Mouse (Mus musculus): ENCODE data around the gene B3gnt3. TPM values are rescaled to one million over a fixed set of nuclear protein-coding genes. Genes with fewer than 3 reads are reported as not detected.
A peak's percentile ranks its signal among the peaks of the same experiment; 100 is the strongest.

Gene B3gnt3
- polyA plus RNA-seq, 1 experiment from 2014 or later = 0.51 TPM

DNA sequence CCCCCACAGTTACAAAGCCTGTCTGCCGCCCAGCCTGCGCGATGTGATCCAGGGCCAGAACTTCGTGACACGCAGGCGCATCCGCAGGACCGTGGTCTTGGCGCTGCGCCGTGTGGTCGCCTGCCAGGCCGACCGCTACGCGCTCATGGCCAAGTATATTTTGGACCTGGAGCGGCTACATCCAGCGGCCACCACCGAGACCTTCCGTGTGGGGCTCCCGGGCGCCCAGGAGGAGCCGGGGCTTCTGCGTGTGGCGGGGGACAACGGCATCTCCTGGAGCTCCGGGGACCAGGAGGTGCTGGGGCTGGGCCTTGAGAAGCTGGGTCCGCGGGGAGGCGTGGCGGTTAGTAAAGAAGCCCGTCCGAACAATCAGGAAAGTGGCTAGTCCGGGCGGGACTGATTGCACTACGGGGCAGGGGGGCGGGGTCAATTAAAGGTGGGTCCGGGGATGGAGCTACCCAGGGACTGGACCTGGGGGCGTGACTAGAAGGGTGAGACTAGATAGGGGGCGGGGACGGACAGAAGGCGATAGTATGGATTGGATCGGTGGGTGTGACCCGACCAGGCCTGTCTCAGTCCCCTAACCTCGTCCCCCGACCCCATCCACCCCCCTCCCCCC, 21.9 kb downstream of the B3gnt3 start:
- Histone ChIP-seq H3K9ac (ENCODE audit: low read length) (no peak overlapping the region), H3K27me3 (ENCODE audit: control insufficient read depth, insufficient read depth, low read length) (peaks cover 88% of the 10 kb centered on the region), H3K4me1 (replicated peaks; ENCODE audit: control insufficient read depth, insufficient read depth, low read length) (peaks cover 4% of the 10 kb centered on the region; the same call in 1 of the 2 replicates), H3K36me3 (ENCODE audit: control insufficient read depth, insufficient read depth, low read length) (no peaks in the 10 kb centered on the region), H3K9me3 (ENCODE audit: control insufficient read depth, low read length) (no peaks in the 10 kb centered on the region), H3K4me3 (ENCODE audit: low read depth, low read length) (0 out of 2 replicates have a peak overlapping the region, but pooled peaks have one; percentile 2), H3K27ac (ENCODE audit: low read depth, low read length) (no peak overlapping the region), H3K4me2 (ENCODE audit: low read depth, low read length, severe bottlenecking) (peak overlapping the region; percentile 31)
- WGBS = under 1% methylated on average over 46 of the region's 46 CpGs
- DNase-seq (ENCODE audit: low spot score) (no peak), ATAC-seq (replicated peaks; ENCODE audit: low FRiP score) (no peak)

DNA sequence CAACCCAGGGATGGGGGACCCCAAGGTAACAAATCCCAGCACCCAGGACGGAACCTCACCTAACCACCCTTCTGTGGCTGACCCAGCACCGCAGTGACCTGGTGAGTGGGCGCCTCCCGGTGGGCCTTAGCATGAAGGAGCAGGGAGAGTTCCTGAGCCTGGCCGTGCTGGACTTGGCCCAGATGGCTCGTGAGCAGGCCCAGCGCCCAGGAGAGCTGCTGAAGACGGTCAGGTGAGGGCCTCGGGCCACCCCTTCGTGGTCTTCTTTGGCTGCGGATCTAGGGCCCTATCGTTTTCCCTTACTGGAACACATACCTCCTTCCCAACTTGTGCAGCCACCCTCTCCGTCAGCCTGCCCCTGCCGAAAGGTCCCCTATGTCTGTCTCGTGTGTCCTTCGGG, 22.5 kb downstream of the B3gnt3 start:
- peaks cover 83% of the 10 kb centered on the region for H3K27me3 ChIP-seq (ENCODE audit: control insufficient read depth, insufficient read depth, low read length)
- peaks cover 4% of the 10 kb centered on the region; the same call in 1 of the 2 replicates for H3K4me1 ChIP-seq (replicated peaks; ENCODE audit: control insufficient read depth, insufficient read depth, low read length)
- H3K36me3 ChIP-seq (ENCODE audit: control insufficient read depth, insufficient read depth, low read length) = no peaks in the 10 kb centered on the region
- H3K9me3 ChIP-seq (ENCODE audit: control insufficient read depth, low read length) = no peaks in the 10 kb centered on the region
- 9% methylated on average over 16 of the region's 16 CpGs for WGBS
- no peak overlapping the region for H3K4me3 ChIP-seq (ENCODE audit: low read depth, low read length)
- ATAC-seq (replicated peaks; ENCODE audit: low FRiP score) (no peak), DNase-seq (ENCODE audit: low spot score) (no peak)
- H3K27ac ChIP-seq (ENCODE audit: low read depth, low read length) = no peak overlapping the region
- peak overlapping the region; percentile 31; the same call in 1 of the 2 replicates for H3K4me2 ChIP-seq (ENCODE audit: low read depth, low read length, severe bottlenecking)
- H3K9ac ChIP-seq (ENCODE audit: low read length) = no peak overlapping the region

DNA sequence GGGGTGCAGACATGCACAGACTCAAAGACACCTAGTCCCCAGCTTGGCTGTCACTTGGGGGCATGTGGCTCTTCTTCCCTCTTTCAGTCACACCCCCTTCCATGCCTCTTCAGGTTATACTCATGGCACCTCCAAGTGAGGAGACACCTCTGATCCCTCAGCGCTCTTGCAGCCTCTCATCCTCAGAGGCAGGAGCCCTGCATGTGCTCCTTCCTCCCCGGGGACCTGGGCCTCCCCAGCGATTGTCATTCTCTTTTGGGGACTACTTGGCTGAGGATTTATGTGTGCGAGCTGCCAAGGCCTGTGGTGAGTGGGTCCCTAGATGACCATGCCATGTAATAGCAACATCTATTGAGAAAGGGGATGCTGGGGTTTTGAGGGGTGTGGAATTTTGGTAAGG, 23.4 kb downstream of the B3gnt3 start:
- H3K4me3 ChIP-seq (ENCODE audit: low read depth, low read length) = no peak overlapping the region

DNA sequence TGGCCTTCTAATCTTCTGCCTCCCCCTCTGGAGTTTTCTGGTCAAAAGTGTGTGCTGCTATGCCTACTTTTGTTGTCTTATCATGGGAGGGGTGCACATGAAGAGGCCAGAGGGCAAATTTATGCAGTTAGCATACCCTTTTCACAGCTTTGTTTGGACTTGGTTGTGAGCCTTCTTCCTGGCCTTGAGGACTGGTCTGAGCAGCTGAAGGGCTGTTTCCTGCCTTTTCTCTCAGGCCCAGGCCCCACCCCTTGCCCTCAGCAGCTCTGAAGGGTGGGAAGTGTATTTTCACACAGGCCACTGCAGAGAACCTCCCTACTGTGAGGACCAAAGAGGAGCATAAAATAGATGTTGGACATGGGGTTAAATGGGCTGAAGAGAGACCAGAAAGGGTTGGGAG, 24.0 kb downstream of the B3gnt3 start:
- Histone ChIP-seq H3K4me3 (ENCODE audit: low read depth, low read length) (no peak overlapping the region), H3K27me3 (ENCODE audit: control insufficient read depth, insufficient read depth, low read length) (peaks cover 67% of the 10 kb centered on the region)
- no peak for ATAC-seq (replicated peaks; ENCODE audit: low FRiP score)

More for the DNA sequence above, 23.4 kb downstream of the B3gnt3 start:
- Histone ChIP-seq H3K36me3 (ENCODE audit: control insufficient read depth, insufficient read depth, low read length) (no peaks in the 10 kb centered on the region), H3K4me1 (replicated peaks; ENCODE audit: control insufficient read depth, insufficient read depth, low read length) (peaks cover 4% of the 10 kb centered on the region; the same call in 1 of the 2 replicates), H3K9me3 (ENCODE audit: control insufficient read depth, low read length) (no peaks in the 10 kb centered on the region), H3K27me3 (ENCODE audit: control insufficient read depth, insufficient read depth, low read length) (peaks cover 74% of the 10 kb centered on the region), H3K4me2 (ENCODE audit: low read depth, low read length, severe bottlenecking) (no peak overlapping the region), H3K9ac (ENCODE audit: low read length) (no peak overlapping the region), H3K27ac (ENCODE audit: low read depth, low read length) (no peak overlapping the region)
- ATAC-seq (replicated peaks; ENCODE audit: low FRiP score) (no peak), DNase-seq (ENCODE audit: low spot score) (no peak)
- 51% methylated on average over 4 of the region's 4 CpGs for WGBS

DNA sequence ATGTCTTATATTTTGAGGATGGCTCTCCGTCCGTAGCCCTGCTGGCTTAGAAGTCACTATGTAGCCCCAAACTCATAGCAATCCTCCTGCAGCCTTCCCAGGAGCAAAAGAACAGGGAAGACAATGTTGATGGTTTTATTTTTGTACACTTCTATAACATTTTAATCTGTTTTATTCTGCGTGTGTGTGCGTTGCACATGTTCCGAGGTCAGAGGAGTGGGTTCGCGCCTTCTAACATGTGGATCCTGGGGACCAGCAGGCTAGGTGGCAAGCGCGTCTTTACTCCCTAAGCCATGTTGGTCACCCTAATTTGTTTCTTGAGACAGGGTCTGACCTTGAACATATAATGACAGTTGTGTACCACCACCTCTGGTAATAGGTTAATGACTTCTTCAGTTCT, 24.8 kb downstream of the B3gnt3 start:
- Histone ChIP-seq H3K4me1 (replicated peaks; ENCODE audit: control insufficient read depth, insufficient read depth, low read length) (peaks cover 7% of the 10 kb centered on the region; the same call in 1 of the 2 replicates), H3K9ac (ENCODE audit: low read length) (peak overlapping the region; percentile 72; the same call in 1 of the 2 replicates), H3K4me3 (ENCODE audit: low read depth, low read length) (peak overlapping the region; percentile 59; the same call in 1 of the 2 replicates), H3K27ac (ENCODE audit: low read depth, low read length) (no peak overlapping the region), H3K36me3 (ENCODE audit: control insufficient read depth, insufficient read depth, low read length) (no peaks in the 10 kb centered on the region), H3K27me3 (ENCODE audit: control insufficient read depth, insufficient read depth, low read length) (peaks cover 60% of the 10 kb centered on the region), H3K4me2 (ENCODE audit: low read depth, low read length, severe bottlenecking) (peak overlapping the region; percentile 94), H3K9me3 (ENCODE audit: control insufficient read depth, low read length) (no peaks in the 10 kb centered on the region)
- WGBS = 59% methylated on average over 9 of the region's 9 CpGs
- no peak for DNase-seq (ENCODE audit: low spot score)
- no peak for ATAC-seq (replicated peaks; ENCODE audit: low FRiP score)

More for the DNA sequence above, 24.0 kb downstream of the B3gnt3 start:
- Histone ChIP-seq H3K36me3 (ENCODE audit: control insufficient read depth, insufficient read depth, low read length) (no peaks in the 10 kb centered on the region), H3K4me1 (replicated peaks; ENCODE audit: control insufficient read depth, insufficient read depth, low read length) (peaks cover 4% of the 10 kb centered on the region; the same call in 1 of the 2 replicates), H3K4me2 (ENCODE audit: low read depth, low read length, severe bottlenecking) (no peak overlapping the region), H3K9ac (ENCODE audit: low read length) (no peak overlapping the region), H3K27ac (ENCODE audit: low read depth, low read length) (no peak overlapping the region), H3K9me3 (ENCODE audit: control insufficient read depth, low read length) (no peaks in the 10 kb centered on the region)
- no peak for DNase-seq (ENCODE audit: low spot score)

DNA sequence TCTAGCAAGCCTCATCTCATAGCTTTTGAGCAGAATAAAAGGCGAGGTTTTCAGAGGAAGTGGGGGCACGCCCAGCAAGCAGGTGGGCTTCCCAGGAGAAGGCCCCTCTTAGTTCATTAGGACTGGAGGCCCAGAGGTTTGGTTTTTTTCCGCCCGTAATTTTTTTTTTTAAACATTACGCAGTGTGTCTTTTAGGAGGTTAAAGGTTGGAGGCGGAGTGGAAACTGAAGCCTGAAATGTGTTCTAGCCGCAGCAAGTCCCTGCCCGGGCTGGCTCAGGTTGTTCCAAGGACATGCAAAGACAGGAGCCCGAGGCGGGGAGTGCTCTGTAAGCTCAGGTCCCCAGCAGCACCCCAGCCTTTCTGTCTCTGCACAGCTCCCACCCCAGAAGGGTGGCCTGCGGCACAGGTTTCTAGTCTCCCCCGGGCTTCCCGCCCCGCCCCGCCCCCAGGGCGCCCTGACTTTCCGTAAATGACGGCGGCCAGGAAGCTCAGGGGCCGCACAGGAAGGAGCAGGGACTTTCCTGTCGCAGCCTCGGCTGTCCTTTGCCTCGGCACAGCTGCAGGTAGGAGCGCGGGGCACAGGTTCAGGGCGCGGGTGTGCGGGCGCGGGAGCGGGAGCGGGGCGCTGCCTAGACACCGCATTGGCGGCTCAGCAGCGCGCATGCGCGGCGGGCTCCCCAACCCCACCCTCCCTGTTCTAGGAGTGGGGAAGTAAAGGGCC, 25.4 kb downstream of the B3gnt3 start, which contains the start of gene Jak3:
Jak3 (plus strand) TSS at position 277 of the 722 bp plus-strand sequence.
- Histone ChIP-seq H3K4me1 (replicated peaks; ENCODE audit: control insufficient read depth, insufficient read depth, low read length) (peaks cover 7% of the 10 kb centered on the region; the same call in 1 of the 2 replicates), H3K4me3 (ENCODE audit: low read depth, low read length) (peak within 1 kb of the TSS; percentile 59), H3K4me2 (ENCODE audit: low read depth, low read length, severe bottlenecking) (peak within 1 kb of the TSS; percentile 94), H3K27ac (ENCODE audit: low read depth, low read length) (no peak within 1 kb of the TSS), H3K36me3 (ENCODE audit: control insufficient read depth, insufficient read depth, low read length) (no peaks in the 10 kb centered on the region), H3K9ac (ENCODE audit: low read length) (peak within 1 kb of the TSS; percentile 72), H3K27me3 (ENCODE audit: control insufficient read depth, insufficient read depth, low read length) (peaks cover 53% of the 10 kb centered on the region), H3K9me3 (ENCODE audit: control insufficient read depth, low read length) (no peaks in the 10 kb centered on the region)
- WGBS = 2% methylated on average over 36 of the region's 40 CpGs
- ATAC-seq (replicated peaks; ENCODE audit: low FRiP score) = 0 out of 2 replicates have a peak, but pooled peaks have one; percentile 25
- peak; percentile 81 for DNase-seq (ENCODE audit: low spot score)

DNA sequence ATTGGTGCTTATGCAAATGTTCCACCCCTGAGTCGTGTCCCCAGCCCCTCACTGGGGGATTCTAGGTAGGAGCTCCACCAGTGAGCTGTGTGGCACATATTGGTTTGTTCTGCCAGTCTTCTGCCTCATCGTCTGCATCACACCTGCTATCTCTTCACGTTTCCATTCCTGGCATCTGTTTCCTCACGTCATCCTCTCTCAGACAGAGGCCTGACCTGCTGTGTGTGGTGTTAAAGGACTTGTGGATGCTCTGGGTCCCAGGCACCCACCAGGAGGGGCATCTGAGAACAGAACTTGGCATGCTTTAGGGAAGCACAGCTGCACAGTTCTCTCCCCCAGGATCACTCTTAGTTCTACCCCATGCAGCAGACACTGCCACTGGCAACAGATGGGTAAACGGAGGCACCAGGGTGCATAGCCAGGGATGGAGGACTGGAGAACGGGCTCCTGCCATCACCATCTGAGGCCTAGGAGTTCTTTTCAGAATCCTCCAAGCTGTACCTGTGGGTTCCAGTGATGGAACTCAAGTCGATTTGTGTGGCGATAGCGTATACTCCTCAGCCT, 26.1 kb downstream of the B3gnt3 start:
- no peak overlapping the region; the same call in 1 of the 2 replicates for H3K9ac ChIP-seq (ENCODE audit: low read length)
- peaks cover 8% of the 10 kb centered on the region; the same call in 1 of the 2 replicates for H3K4me1 ChIP-seq (replicated peaks; ENCODE audit: control insufficient read depth, insufficient read depth, low read length)
- DNase-seq (ENCODE audit: low spot score) = no peak
- H3K36me3 ChIP-seq (ENCODE audit: control insufficient read depth, insufficient read depth, low read length) = no peaks in the 10 kb centered on the region
- WGBS = 29% methylated on average over 9 of the region's 9 CpGs
- ATAC-seq (replicated peaks; ENCODE audit: low FRiP score) = no peak
- no peak overlapping the region; the same call in 1 of the 2 replicates for H3K4me2 ChIP-seq (ENCODE audit: low read depth, low read length, severe bottlenecking)
- no peaks in the 10 kb centered on the region for H3K9me3 ChIP-seq (ENCODE audit: control insufficient read depth, low read length)
- no peak overlapping the region for H3K27ac ChIP-seq (ENCODE audit: low read depth, low read length)
- peaks cover 47% of the 10 kb centered on the region for H3K27me3 ChIP-seq (ENCODE audit: control insufficient read depth, insufficient read depth, low read length)
- peak overlapping the region; percentile 59; the same call in 1 of the 2 replicates for H3K4me3 ChIP-seq (ENCODE audit: low read depth, low read length)

DNA sequence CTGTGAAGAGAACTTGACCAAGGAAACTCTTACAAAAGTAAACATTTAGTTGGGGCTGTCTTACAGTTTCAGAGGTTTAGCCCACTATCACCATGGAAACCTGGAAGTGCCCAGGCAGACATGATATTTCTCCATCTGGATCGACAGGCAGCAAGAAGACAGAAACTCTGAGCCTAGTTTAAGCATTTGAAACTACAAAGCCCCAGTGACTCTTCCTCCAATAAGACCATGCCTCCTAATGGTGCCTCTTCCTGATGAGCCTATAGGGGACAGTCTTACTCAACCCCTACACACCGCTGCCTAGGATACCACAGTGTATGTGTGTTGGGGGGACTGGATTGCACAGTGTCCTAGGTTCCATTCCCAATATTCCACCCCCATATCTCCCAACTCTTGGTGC, 27.5 kb downstream of the B3gnt3 start:
- WGBS = 76% methylated on average over 2 of the region's 2 CpGs
- DNase-seq (ENCODE audit: low spot score) = no peak

More for the DNA sequence above, 27.5 kb downstream of the B3gnt3 start:
- H3K27me3 ChIP-seq (ENCODE audit: control insufficient read depth, insufficient read depth, low read length) = peaks cover 38% of the 10 kb centered on the region
- H3K9ac ChIP-seq (ENCODE audit: low read length) = no peak overlapping the region
- no peak overlapping the region for H3K4me2 ChIP-seq (ENCODE audit: low read depth, low read length, severe bottlenecking)
- H3K4me1 ChIP-seq (replicated peaks; ENCODE audit: control insufficient read depth, insufficient read depth, low read length) = peaks cover 11% of the 10 kb centered on the region
- no peak overlapping the region for H3K4me3 ChIP-seq (ENCODE audit: low read depth, low read length)
- no peaks in the 10 kb centered on the region for H3K36me3 ChIP-seq (ENCODE audit: control insufficient read depth, insufficient read depth, low read length)
- no peak overlapping the region for H3K27ac ChIP-seq (ENCODE audit: low read depth, low read length)
- ATAC-seq (replicated peaks; ENCODE audit: low FRiP score) = no peak
- no peaks in the 10 kb centered on the region for H3K9me3 ChIP-seq (ENCODE audit: control insufficient read depth, low read length)
